Mouse (Mus musculus) olfactory bulb, adult 2 months (tissue): ENCODE data around the gene Fam185a.

Experiments
- CTCF ChIP-seq: fragments of 200-500 bp; IDR thresholded peaks from 2 replicates; pipeline ENCODE4 v1.5.1; 2012; ENCODE audit warnings: low read depth, mild to moderate bottlenecking, low read length, moderate library complexity; ENCODE audit not compliant: insufficient read depth
- POLR2A ChIP-seq: fragments of 200-500 bp; IDR thresholded peaks from 2 replicates; pipeline ENCODE4 v1.6.1; 2012; ENCODE audit warnings: mild to moderate bottlenecking, low read depth, low read length, moderate library complexity; ENCODE audit not compliant: insufficient read depth

GRCm38 (mm10) chr5:21513363-21513762, 88.6 kb downstream of the Fam185a start:
- TF ChIP-seq CTCF (no peak), POLR2A (no peak)
